Mouse (Mus musculus): ENCODE data around the gene Gtf2e1. TPM values are rescaled to one million over a fixed set of nuclear protein-coding genes. Genes with fewer than 3 reads are reported as not detected.

Gtf2e1 gene
- total RNA-seq (2021): 10 to 100 TPM; 13.2 to 14.8 TPM
- long read RNA-seq, experiment 1, transcript Gtf2e1-201 (5 exons, 3,084 nt): major isoform, 12 of 14 reads
- long read RNA-seq, experiment 1, partial matches to known transcripts: 2 of 14 reads
- long read RNA-seq, experiment 1, other reads (novel, unspliced or antisense): 0 of 14 reads
- long read RNA-seq, experiment 2, transcript Gtf2e1-201 (5 exons, 3,084 nt): major isoform, 18 of 26 reads
- long read RNA-seq, experiment 2, partial matches to known transcripts: 5 of 26 reads
- long read RNA-seq, experiment 2, other reads (novel, unspliced or antisense): 3 of 26 reads

DNA sequence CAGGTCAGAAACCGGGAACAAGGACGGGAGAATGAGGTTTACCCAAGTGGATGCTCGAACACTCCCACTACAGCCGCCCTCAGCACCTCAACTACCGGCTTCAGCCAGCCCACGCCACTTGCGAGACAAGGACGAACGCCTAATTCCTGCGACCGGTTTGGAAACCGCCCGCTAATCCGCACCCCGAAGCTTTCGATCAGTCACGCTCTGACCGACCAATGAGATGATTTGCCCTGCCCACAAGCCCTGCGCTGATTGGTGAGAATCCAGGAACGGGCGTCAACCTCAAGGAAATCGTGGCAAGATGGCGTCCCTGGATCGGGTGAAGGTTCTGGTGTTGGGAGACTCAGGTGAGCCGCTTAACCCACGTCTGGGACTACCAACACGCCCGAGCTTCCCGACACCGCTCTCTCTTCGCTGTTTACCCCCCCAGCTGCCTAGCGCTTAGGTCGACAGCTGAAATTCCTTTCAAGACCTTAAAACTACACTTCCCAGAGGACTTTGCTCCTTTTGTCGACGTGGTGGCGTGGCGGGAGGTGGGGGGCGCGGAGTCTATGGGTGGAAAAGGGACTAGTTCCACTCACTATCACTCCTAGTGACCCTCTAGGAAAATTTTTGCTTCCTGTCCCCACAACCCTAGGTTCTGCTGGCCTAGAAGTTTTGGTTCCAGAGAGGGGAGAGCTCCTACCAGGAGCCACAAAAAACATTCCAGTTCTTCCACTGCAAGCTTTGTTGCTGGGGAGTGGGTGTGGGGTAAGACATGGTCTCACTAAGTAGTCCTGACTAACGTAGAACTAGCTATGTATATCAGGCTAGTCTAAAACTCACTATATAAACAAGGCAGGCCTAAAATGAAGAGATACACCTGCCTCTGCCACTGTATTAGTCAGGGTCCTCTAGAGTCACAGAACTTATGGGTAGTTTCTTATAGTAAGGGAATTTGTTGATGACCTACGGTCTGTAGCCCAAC, at the start of gene Gtf2e1, which contains the start of gene Rabl3:
Gene Gtf2e1, minus strand, starts transcription at position 179 of the 970 bp plus-strand sequence.
Gene Rabl3, plus strand, starts transcription at position 275 of the 970 bp plus-strand sequence.
- DNase-seq (ENCODE audit: low spot score in 2 of 2): peak; percentile 87 to 89

DNA sequence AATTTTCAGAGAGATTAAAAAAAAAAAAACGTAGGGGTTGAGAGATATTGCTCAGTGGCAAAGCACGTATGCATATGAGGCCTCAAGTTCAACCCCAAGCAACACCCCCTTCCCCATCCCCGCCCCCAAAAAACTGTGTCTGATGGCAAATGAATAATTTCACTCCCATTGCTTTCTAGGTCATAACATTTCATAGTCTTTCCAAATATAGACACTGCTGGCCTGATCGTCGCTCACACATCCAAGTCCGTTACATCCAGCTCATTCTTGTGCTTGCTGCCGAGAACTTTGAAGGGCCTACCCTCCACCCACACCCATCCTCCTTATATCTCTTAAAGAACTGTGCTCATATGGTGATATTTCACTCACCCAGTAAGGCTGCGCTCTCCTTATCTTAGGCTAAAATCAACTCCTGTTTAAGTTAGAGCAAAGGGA, 45.6 kb upstream of the Gtf2e1 start:
- DNase-seq (ENCODE audit: low spot score in 2 of 2): no peak

DNA sequence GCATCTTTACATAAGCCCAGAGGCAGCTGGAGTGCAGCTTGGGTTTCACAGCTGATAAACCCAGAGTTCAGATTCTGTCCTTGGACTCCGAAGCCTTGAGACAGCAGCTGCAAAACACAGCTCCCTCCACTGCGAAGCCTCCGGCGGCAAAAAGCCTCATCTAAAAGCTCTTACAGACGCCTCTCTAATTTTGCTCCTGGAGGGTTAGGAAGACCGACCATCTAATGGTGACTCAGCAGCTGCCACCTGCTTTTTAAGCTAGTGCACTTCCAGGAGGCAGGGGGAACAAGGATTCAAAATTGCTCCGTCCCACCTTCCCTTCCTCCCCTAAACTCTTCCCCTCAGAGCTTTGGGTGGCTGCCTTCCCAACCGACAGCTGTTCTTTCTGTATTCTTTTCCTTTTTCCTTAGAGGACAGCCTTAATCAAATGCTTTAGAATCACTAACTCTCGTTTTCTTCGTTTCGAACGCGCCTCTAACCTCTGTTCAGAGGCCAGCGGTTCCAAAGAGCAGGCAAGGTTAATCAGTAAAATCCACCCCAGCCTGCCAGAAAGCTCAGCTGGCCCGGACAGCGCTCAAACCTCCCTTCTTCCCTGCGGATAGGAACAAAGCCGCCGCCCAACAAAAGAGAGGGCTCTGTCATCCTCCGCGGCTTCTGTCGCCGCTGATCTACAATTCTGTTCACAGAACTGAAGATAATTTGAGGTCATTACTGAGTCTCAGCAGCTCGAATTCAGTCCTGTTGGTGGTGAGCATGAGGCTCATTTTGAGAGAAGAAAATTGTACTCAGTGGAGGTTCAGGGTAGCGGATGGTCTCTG, 44.8 kb upstream of the Gtf2e1 start:
- peak; percentile 26 to 28 for DNase-seq (ENCODE audit: low spot score in 2 of 2)

DNA sequence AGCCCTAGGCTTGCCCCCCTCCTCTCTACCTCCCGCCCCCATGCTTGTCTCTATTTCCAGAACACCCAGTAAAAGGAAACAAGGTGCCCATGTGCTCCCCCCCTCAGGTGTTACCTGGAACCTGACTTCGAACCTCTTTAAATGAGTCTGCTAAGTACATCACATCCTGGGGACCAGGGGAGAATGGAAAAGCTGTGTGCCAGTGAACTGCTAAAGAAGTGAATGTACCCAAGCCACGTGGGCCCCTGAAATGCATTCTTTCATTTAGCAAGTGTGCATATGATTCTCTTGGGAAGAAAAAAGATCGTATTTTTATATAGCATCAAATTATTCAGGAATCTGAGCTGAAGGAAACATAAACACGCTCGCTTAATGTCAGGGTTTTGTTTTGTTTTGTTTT, 44.2 kb upstream of the Gtf2e1 start:
- no peak for DNase-seq (ENCODE audit: low spot score in 2 of 2)

DNA sequence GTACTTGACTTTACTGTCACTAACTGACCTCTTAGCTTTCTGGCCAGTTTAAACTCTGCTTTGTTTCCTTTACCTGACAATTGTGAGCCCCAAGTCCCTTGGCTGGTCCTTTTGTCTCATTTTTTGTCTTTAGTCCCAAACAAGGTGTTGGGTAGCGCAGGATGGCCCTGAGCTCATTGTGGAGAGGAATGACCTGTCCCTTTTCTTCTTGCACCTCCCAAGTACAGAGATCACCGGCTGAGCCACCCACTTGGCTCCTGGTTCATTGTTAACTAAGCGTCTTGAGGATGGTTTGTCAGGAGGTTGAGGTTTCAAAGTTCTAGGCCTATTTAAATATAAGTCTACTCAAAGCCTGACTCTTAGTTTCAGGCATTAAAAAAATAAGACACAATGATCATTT, 43.7 kb upstream of the Gtf2e1 start:
- no peak for DNase-seq (ENCODE audit: low spot score in 2 of 2)

DNA sequence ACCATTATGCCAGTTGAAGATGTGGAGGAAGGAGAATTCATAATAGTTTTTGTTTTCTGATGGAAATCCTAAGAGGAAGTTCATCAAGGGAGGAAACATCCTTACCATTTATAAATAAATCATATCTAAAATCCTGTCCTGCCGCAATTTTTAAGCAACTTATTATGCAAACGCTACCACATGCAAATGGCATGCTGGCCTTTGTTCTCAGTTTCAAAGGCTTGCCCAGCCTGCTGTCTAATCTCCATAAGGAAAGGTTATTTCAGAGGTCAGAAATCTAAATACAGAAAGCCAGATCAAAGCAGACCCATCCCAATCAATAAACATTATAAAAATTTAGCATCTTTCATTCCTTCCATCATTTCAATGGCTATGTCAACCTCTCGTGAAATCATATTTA, 42.3 kb upstream of the Gtf2e1 start:
- DNase-seq (ENCODE audit: low spot score in 2 of 2): no peak

DNA sequence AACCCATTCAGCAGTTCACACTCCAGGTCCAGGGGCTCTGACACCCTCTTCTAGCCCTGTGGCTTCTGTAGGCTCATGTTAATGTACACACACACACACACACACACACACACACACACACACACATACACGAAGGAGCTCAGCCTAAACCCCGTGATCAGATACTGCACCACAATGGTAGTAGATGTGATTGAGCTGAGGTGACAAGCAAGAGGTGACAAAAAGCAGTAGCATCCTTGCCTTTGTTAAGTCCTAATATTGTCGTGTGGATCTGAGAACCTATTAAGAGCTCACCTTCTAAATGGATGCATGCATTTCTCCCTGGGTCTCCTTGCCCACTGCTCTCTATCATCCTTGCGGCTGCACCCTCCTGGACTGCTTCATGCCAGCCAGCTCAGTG, 41.1 kb upstream of the Gtf2e1 start:
- no peak for DNase-seq (ENCODE audit: low spot score in 2 of 2)

DNA sequence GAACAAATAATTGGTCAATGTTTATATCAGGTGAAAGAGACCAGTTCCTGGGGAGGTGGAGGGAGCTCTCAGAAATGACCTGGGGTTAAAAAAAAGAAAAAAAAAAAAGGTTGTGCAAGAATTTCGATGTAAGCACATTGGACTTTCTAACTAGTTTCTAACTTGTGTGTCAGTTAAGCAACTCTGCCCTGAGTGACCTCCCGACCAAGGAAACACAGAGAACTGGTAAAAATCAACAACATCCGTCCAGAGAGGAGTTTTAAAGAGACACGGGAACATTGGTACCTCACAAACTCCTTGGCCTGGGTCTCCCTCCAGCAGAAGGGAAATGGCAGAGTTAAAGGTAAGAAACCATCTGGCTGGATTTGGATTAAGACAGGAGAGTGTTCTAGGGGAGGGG, 40.4 kb upstream of the Gtf2e1 start, which contains the start of gene Hgd:
Gene Hgd, plus strand, starts transcription at position 160 of the 400 bp plus-strand sequence.
- DNase-seq (ENCODE audit: low spot score in 2 of 2): no peak

DNA sequence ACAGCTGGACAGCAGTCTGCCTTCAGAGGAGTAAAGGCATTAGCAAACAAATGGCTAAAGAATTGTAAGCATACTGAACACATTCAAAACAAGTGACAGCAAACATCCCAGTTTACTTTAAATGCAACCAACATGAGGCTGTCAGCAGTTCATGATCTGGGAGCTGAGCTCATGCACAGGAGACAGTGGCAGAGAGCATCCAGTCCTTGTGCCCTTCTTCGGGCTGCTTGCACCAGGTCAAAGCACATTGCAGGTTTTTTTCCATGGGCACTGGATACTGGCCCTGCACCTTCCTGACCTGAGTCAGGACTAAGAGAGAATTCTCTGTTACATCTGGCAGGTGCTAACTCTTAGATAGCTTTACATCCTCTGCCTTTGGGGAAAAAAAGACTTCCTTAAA, 40.0 kb upstream of the Gtf2e1 start:
- DNase-seq (ENCODE audit: low spot score in 2 of 2): no peak

DNA sequence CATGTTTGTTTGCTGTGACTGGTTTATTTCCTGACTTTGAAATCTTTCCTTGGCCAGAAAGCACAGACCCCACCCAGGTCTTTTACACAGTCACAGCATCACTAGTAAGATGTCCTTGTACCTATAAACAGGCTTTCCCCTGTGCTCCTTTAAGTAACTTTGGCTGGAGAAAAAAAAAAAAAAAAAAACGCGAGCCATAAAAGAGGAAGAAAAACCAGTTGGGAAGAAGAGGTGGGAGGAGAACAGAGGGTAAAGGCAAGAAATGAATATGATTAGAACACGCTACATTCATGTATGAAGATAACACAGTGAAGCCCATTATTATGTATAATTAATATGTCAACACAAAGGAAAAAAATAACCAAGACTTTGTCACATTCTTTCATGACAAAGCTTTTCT, 35.7 kb upstream of the Gtf2e1 start:
- DNase-seq (ENCODE audit: low spot score in 2 of 2): no peak

DNA sequence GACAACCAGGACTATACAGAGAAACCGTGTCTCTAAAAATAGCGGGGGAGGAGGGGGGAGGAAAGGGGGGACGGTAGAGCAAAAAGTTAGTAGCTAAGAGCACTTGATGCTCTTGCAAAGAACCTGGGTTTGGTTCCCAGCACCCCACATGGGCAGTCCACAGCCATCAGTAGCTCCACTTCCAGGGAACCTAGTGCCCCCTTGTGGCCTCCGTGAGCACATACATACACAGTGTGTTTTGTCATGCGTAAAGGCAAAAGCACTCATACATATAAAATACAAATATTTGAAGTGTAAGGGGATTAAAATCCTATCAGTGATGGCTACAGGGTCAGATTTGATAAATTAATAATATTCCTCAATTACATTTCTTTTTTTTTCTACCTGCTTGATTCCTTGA, 33.5 kb upstream of the Gtf2e1 start:
- DNase-seq (ENCODE audit: low spot score in 2 of 2): no peak

DNA sequence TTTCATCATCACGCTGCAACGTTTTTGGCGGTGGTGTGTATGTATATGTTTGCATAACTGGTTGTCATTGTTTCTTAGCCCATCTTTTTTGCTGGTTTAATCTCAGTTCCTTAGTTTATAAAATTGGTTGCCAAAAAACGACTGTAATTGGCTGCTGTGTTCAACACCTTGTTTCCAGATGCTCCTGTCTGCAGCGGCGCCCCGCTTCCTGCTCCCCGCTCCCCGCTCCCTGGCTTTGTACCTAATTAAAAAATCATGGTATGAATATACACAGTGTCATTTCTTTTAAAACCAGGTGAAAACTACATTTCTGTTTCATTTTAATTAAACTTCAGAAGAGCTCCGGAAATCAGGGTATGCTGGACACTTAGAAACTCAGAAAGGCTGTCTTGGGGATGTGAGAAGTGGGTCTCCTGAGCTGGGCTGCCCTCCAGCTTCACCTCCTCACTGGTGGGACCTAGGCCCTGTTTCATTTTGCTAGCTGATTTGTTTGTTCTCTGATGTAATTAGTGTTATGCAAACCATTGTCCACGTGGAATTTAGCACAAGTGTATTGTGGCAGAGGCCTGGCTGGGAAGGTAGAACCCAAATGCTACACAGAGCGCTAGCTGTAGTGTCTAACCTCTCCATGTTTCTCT, 32.6 kb upstream of the Gtf2e1 start:
- DNase-seq (ENCODE audit: low spot score in 2 of 2): no peak

DNA sequence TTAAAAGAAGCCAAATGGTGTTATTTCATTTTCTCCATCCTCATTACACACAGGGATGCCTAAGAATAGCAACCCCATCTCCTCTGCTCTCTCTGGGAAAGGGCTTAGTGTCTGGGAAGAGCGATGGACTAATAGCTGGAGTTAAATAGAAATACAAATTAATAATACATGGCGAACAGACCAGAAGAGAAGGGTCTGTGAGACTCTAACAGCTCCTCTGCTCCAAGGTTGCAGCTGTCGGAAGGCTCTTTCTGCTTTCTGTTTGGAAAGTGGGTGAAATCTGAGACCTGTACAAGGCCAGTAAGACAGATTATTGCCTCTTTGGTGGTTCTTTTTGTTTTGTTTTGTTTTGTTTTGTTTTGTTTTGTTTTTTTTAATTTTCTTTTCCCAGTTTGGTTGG, 32.0 kb upstream of the Gtf2e1 start:
- DNase-seq (ENCODE audit: low spot score in 2 of 2): no peak

DNA sequence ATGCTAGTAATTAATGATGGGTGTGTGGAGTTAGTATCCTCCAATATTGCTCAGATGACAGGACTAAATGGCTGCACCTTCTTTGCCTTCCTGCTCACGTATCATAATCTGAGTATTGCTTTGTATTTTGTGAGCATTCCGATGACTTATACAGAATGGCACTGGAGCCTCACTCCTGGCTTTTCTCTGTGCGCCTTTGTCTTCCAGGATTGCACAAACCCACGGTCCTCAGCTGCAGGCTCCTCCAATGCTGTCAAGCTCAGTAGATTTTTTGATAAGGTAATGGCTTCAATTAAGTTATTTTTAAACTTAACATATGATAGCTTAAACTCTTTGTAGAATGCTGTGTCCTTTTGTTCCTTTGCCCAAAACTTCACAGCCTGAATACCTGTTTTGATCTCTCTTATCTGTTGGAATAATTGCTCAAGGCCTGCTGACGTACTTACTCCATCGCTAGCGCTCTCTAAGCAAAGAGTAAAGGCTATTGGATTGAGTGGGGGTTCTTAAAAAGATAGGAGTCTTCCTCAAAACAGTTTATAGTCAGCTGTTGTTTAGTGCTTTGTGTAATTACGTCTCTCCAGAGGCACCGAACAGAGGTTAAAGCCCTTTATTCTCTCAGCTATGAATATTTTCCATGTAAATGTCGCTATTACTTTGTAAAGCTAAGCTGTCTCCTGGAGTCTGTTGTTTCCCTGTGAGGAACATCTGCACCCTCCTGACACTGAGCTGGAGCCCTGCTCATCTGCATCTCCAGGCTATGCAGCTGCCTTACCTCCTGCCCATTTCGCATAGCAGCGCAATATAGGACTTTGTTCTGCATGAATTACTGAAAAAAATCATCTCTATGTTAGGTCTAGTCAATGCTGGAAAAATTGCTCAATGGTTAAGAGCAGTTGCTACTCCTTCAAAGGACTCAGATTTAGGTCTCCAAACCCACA, 27.8 kb upstream of the Gtf2e1 start:
- DNase-seq (ENCODE audit: low spot score in 2 of 2): no peak

DNA sequence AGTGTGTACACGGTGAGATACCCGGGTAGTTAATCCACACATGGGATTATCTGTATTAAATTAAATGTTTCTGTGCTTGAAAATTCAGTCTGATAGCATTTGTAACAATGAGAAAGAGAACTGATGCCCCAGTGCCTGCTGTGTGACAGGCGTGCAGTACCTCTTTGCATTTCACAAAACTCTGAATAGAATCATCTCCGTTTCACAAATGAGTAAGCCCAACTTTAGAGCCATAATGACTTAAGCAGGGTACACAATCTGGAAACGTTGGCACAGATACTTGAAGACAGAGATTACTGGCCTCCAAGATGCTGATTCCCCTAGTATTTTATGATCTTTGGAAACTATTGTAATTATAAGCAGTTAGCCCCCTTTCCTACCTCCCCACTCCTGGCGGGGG, 26.5 kb upstream of the Gtf2e1 start:
- no peak for DNase-seq (ENCODE audit: low spot score in 2 of 2)

DNA sequence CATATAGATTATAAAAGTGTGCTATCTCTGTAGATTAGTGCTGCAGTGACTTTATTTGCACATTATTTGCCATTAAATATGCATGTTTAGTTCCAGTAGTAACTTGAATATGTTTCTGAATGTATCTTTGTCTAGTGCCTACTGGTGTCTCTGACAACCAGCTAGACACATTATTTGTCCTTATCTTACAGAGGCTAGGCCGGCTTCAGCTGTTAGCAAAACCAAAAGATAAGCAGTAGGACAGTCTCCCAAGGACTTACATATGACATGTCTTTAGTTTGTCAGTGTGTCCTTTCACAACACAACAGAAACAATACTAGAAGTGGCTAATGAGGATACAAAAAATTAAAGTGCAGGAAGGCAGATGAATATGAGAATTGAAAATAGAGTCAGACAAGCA, 25.5 kb upstream of the Gtf2e1 start:
- no peak for DNase-seq (ENCODE audit: low spot score in 2 of 2)

DNA sequence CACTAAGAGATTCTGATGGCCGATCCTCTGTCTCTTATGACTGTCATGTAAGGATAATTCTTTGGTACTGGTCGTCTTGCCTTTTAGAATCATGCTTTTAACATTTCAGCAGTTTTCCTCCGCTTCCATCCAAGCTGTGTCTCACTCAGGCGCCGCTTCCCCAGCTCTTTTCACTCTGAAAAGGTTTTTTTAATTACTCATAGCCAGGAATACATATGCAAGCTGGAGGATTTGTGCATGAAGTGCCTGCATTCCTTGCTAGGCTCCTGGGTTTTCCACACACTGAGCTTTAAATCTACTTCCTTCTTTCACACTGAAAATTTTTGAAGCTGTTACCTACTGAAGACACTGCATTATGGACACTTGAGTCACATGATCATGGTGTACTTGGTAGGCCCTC, 23.4 kb upstream of the Gtf2e1 start:
- no peak for DNase-seq (ENCODE audit: low spot score in 2 of 2)

DNA sequence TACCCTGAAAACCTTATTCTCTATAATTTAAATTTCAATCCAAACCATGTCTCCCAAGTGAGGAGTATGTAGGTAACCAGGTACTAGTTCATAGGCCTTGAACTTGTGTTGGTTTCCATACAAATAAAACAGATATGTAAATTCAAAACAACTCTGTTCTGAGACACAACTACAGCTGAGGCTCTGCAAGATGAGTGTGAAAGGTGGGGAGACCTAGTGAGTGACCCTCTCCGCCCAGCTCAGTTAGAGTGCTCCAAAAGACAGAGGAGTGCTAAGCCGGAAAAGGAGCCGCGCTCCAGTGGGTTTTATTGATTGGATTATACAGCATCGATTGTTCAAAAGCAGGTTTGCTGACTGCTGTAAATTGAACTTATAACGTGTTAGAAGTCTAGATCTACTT, 22.8 kb upstream of the Gtf2e1 start:
- no peak for DNase-seq (ENCODE audit: low spot score in 2 of 2)

DNA sequence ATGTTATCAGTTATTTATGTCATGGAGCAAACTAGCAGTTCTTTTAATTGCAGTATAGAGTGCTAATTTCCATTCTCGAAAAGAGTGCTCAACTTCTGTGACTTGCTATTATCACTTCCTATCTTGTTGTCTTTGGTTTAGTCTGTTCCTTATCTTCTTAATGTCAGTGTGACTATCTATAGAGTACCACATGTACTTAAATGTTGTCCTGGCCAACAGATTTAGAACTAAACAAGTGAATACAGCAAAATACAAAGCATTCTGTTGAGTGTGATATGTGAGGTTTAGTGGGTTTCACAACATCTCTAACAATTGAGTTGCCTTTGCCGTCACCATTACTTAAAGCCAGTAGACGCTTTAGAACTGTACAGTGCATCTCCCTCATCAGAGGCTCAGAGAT, 13.2 kb upstream of the Gtf2e1 start:
- no peak for DNase-seq (ENCODE audit: low spot score in 2 of 2)

DNA sequence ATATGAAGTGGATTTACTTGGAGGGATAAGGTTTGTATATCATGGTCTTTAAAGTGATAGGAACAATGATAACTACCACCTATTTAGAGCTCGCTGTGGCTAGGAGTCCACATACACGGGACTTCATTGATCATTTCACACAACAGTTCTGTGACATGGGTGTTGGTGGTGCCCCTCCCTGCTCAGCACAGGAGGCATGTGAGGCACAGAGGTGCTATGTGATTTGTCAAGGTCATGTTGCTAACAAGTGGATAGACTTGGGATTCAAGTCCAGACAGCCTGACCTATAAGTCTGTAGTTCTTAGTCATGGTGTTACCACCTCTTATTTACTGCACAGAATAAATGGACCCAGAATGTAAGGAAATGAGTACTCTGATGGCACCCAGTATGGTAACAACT, 11.4 kb upstream of the Gtf2e1 start:
- no peak for DNase-seq (ENCODE audit: low spot score in 2 of 2)
